Mouse (Mus musculus) ES-Bruce4 (cell line): ENCODE results near the gene Duxf3.
"Not testable (repeated sequence)": the region's sequence is repeated elsewhere in the genome, so short reads cannot be mapped to it uniquely, and the experiment has no call there.

Experiments
- EP300 ChIP-seq: IDR thresholded peaks from 2 replicates; pipeline ENCODE4 v1.6.1; 2011; ENCODE audit warnings: low read depth, low read length; ENCODE audit not compliant: insufficient read depth
- POLR2A ChIP-seq: IDR thresholded peaks from one replicate; pipeline ENCODE4 v1.8.1; 2011; ENCODE audit warnings: low read length; ENCODE audit not compliant: insufficient read depth

DNA sequence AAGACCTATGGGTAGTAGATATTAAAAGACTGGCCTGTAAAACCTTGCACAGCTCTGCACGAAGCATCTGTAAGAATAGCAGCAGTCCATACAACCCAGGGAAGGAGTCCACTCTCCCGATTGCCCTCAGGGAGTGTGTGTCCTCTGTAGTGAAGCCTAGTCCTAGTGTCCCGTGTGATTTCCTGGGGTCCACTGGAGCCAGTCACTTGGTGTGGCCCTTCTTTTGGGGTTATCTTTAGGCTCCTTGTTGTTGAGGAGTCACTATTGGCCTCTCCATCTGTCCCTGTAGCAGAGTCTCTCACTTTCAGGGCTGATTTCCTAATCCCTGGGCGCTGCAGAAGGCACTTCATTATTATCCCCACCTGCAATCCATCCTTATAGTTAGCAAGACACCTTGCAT is 2.5 kb upstream of the Duxf3 start:
- not testable (repeated sequence) for TF ChIP-seq EP300, POLR2A
